Mouse (Mus musculus) limb, embryonic 12.5 days (tissue): ENCODE results near the gene Cpz. TPM values are rescaled to one million over a fixed set of nuclear protein-coding genes. Genes with fewer than 3 reads are reported as not detected.

Source experiments
- ATAC-seq: fragments of 200-750 bp; cut with Nextera tagmentation; 2 replicates; pipeline ENCODE4 v1.8.0; 2017; ENCODE audit warnings: low read depth, moderate TSS enrichment; ENCODE audit not compliant: insufficient number of reproducible peaks, insufficient read depth, low FRiP score, low TSS enrichment
- H3K27ac ChIP-seq: fragments of 300-500 bp; sonication (generic); 2 replicates; pipeline ENCODE4 v1.5.1; 2016; ENCODE audit warnings: mild to moderate bottlenecking, moderate library complexity
- H3K27me3 ChIP-seq: fragments of 300-500 bp; sonication (generic); 2 replicates; pipeline ENCODE4 v1.6.1; 2016; ENCODE audit warnings: mild to moderate bottlenecking, moderate library complexity
- H3K36me3 ChIP-seq: fragments of 300-500 bp; sonication (generic); 2 replicates; pipeline ENCODE4 v1.6.1; 2016; ENCODE audit warnings: mild to moderate bottlenecking, moderate library complexity
- H3K4me1 ChIP-seq: fragments of 300-500 bp; sonication (generic); replicated peaks from 2 replicates; pipeline ENCODE4 v1.6.1; 2016
- H3K4me2 ChIP-seq: fragments of 300-500 bp; sonication (generic); 2 replicates; pipeline ENCODE4 v1.6.1; 2016; ENCODE audit warnings: mild to moderate bottlenecking, moderate library complexity
- H3K4me3 ChIP-seq: fragments of 300-500 bp; sonication (generic); replicated peaks from 2 replicates; pipeline ENCODE4 v1.5.1; 2016; ENCODE audit warnings: mild to moderate bottlenecking
- H3K9ac ChIP-seq: fragments of 300-500 bp; sonication (generic); replicated peaks from 2 replicates; pipeline ENCODE4 v1.6.1; 2016; ENCODE audit warnings: mild to moderate bottlenecking, moderate library complexity
- H3K9me3 ChIP-seq: fragments of 300-500 bp; sonication (generic); 2 replicates; pipeline ENCODE4 v1.6.1; 2016; ENCODE audit warnings: mild to moderate bottlenecking, moderate library complexity
- WGBS: fragments of 180-500 bp; shearing (Covaris S2); methylation state at CpG from one replicate; pipeline ENCODE4 v1.1.7; 2016; 5-methylcytosine and 5-hydroxymethylcytosine counted together
- polyA plus RNA-seq: library from polyadenylated mRNA; unstranded; fragments of >200 nt; fragmentation: Nextera tagmentation; extraction: Ambion mirVana; gene quantifications from 2 replicates; pipeline ENCODE4 v1.2.1, GENCODE M21; 2016

Cpz gene
- polyA plus RNA-seq, 1 experiment from 2014 or later = 1.7 TPM

DNA sequence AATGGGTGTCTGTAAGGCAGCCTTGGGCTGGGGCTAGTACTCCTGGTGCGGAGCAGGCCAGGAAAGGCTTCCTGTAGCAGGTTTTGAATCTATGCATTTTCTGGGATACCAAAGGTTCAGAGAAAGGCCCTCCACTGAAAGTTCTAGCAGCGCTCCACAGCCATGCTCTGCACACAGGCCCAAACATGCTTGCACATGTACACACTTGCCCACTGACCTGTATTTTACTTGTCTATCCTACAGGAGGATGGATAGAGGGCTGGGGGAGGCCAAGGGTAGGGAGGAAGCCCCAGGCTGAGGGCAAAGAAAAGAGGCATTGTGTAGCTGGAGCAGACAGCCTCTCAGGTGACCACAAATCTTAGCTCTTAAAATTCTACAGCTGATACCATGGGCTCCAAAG lies 1.1 kb downstream of the Cpz start:
- H3K27me3 ChIP-seq = peaks cover 68% of the 10 kb centered on the region
- no peak overlapping the region for H3K4me3 ChIP-seq

DNA sequence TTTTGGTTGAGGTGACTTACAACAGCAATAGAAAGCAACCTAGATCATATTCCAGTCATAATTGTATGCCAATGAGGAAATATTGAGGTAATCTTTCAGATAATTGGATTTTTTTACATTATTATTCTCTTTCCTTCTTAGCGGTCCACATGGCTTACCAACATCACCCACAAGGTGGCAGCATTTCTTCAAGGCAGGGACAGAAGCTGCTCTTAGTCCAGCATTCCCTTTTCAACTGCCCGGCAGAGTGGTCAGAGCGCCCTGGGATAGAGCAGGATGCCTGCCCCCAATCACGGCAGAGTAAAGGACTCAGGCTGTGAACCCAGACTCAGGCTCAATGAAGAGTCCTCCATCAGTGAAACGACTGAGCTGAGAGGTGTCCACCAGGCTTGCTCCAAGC lies 1.8 kb downstream of the Cpz start:
- WGBS = 0% methylated on average over 5 of the region's 5 CpGs
- Histone ChIP-seq H3K27ac (no peak overlapping the region), H3K27me3 (peaks cover 71% of the 10 kb centered on the region), H3K36me3 (no peaks in the 10 kb centered on the region), H3K9ac (no peak overlapping the region), H3K4me3 (no peak overlapping the region), H3K4me1 (peaks cover 26% of the 10 kb centered on the region), H3K4me2 (0 out of 2 replicates have a peak overlapping the region, but pooled peaks have one; percentile 4), H3K9me3 (no peaks in the 10 kb centered on the region)
- no peak for ATAC-seq

More for the DNA sequence above, 1.1 kb downstream of the Cpz start:
- no peak for ATAC-seq
- H3K9me3 ChIP-seq = no peaks in the 10 kb centered on the region
- no peaks in the 10 kb centered on the region for H3K36me3 ChIP-seq
- H3K4me2 ChIP-seq = no peak overlapping the region; the same call in 1 of the 2 replicates
- H3K27ac ChIP-seq = no peak overlapping the region
- no peak overlapping the region for H3K9ac ChIP-seq
- peaks cover 26% of the 10 kb centered on the region for H3K4me1 ChIP-seq
- WGBS = 77% methylated on average over 2 of the region's 2 CpGs

DNA sequence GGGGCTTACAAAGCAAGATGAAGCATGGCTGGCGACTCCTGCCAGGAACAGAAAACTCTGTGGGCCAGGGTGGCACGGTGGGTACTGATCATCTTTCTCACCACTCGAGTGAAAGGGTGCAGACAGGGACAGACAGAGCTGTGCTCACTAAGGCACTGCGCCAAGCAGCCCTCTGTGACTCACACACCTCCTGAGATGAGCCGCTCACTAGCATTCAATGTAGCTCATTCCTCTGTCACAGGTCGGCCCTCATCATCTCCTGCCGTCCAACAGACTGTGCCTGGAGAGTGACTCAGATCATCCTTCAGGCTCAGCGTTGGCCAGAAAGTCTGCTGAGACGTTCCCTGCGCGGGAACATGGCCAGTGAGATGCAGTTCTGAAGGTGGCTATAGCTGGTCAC lies 8.7 kb downstream of the Cpz start:
- Histone ChIP-seq H3K27ac (no peak overlapping the region), H3K36me3 (no peaks in the 10 kb centered on the region), H3K4me3 (no peak overlapping the region), H3K9me3 (no peaks in the 10 kb centered on the region), H3K27me3 (peaks cover 38% of the 10 kb centered on the region), H3K4me1 (no peaks in the 10 kb centered on the region), H3K9ac (no peak overlapping the region), H3K4me2 (no peak overlapping the region)
- WGBS = 83% methylated on average over 11 of the region's 11 CpGs
- ATAC-seq = no peak

DNA sequence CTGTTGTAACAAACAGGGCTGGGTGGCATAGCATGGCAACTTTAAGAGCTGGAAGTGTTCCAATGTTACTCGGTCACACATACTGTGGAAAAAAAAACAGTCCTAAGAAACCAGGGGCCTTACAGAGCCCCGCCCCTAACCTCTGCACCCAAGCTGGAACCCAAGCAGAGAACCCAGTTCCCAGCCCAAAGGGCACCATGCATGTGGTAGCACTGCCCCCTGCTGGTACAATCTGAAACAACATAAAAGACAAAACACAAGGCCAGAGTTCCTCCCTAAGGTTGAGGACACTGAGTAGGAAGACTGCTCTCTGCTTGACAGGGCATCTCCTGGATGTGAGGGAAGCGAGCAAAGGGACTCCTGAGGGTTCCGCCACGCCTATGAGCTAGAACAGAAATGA lies 14.9 kb downstream of the Cpz start:
- Histone ChIP-seq H3K4me1 (no peaks in the 10 kb centered on the region), H3K9me3 (no peaks in the 10 kb centered on the region), H3K36me3 (no peaks in the 10 kb centered on the region), H3K27ac (no peak overlapping the region), H3K4me2 (no peak overlapping the region), H3K9ac (no peak overlapping the region), H3K27me3 (peaks cover 40% of the 10 kb centered on the region), H3K4me3 (no peak overlapping the region)
- no peak for ATAC-seq
- WGBS = 14% methylated on average over 5 of the region's 5 CpGs

DNA sequence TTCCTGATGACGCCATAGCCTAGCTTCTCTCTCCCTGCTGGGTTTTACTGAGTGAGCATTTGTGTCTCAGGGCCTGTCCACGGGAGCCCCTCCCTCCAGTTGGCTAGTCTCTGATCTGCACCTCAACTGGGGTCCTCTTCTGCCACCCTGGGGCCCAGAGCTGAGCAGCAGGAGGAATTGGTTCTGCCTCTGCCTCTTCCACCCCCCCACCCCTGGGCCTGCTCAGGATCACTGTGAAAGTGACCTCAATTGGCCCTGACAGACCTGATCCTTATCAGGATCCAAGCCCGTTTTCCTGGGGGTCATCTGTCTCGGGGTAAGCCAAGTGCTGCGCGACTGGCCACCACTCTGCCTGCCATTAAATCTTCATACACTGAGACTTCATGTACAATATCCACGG lies 20.5 kb downstream of the Cpz start:
- Histone ChIP-seq H3K9ac (no peak overlapping the region), H3K4me1 (no peaks in the 10 kb centered on the region), H3K4me3 (no peak overlapping the region), H3K4me2 (no peak overlapping the region), H3K27me3 (peaks cover 56% of the 10 kb centered on the region), H3K36me3 (no peaks in the 10 kb centered on the region), H3K9me3 (no peaks in the 10 kb centered on the region), H3K27ac (no peak overlapping the region)
- ATAC-seq = no peak
- 42% methylated on average over 7 of the region's 7 CpGs for WGBS

DNA sequence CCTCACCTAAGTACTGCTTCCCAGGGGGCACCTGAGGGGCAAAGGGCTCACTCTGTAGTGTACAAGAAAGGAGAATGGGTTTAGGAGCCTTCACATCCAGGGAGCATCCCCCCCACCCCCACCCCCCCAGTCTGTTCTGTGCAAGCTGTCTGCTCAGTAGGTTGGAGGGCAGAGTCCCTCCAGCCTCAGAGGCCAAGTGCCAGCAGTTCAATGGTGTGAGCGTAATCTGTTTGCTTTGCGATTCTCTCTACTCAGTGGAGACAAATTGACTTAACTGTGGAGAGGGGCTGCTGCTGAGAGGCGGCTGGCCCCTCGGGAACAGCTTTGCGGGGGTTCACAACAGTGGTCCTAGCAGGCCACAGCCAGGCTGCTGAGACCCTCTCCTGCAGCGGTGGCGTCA lies 28.2 kb downstream of the Cpz start:
- ATAC-seq = no peak
- H3K36me3 ChIP-seq = no peaks in the 10 kb centered on the region
- H3K4me1 ChIP-seq = peaks cover 30% of the 10 kb centered on the region
- no peak overlapping the region for H3K27ac ChIP-seq
- no peak overlapping the region for H3K9ac ChIP-seq
- no peaks in the 10 kb centered on the region for H3K9me3 ChIP-seq
- H3K4me3 ChIP-seq = no peak overlapping the region
- 63% methylated on average over 7 of the region's 7 CpGs for whole genome bisulfite sequencing
- peaks cover 64% of the 10 kb centered on the region for H3K27me3 ChIP-seq
- H3K4me2 ChIP-seq = no peak overlapping the region

DNA sequence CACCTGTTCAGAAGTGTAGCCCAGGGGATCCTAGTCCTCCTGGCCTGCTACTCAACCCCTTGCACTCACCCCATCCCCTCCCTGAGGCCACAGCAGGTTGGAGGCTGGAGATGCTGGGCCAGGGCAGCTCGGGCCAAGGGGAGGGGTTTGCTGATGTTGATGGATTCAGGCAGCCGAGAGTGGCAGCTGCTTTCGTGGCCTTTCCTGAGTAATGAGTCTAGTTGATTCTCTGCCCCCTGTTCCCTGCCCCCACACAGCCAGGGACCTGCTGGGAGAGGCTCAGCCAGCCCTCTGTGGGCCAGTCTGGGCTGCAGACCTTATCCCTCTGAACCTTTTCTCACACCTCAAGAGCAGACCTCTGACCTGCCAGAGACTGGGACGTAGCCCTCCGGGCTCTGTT lies 29.5 kb downstream of the Cpz start:
- Histone ChIP-seq H3K9me3 (no peaks in the 10 kb centered on the region), H3K36me3 (no peaks in the 10 kb centered on the region), H3K9ac (0 out of 2 replicates have a peak overlapping the region, but pooled peaks have one; percentile 23), H3K4me1 (peaks cover 30% of the 10 kb centered on the region), H3K27ac (no peak overlapping the region), H3K4me3 (no peak overlapping the region), H3K27me3 (peaks cover 70% of the 10 kb centered on the region), H3K4me2 (no peak overlapping the region)
- WGBS = 8% methylated on average over 5 of the region's 5 CpGs
- ATAC-seq = no peak

DNA sequence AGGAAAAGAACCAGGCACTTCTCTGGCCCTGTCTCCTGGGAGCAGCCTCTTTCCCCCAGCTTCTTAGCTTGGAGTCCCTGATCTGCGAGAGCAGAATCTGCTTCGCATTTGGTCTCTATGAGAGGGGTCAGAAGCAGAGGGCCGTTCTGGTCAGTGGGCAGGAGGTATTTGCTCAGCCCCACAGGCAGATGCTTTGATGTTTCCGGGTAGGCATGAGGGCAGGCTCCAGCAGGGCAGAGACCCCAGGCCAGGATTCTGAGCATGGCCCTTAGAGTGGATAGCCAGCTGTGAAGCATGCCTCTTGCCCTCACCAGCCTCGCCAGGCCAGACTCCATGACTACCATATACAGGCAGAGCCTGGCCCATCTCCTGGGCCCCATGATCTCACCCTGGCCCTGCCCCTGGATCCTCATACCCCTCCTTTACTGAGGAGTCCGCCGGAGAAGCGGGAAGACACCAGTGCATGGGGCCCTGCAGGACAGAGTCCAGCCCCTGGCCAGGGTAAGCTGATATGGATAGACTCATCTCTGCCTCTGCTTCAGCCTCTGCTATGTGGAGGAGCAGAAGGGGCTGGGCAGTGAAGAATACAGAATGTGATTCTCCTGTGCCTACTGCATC lies 30.6 kb downstream of the Cpz start:
- H3K4me3 ChIP-seq = no peak overlapping the region
- no peaks in the 10 kb centered on the region for H3K9me3 ChIP-seq
- peaks cover 78% of the 10 kb centered on the region for H3K27me3 ChIP-seq
- WGBS = 36% methylated on average over 8 of the region's 8 CpGs
- ATAC-seq = no peak
- H3K27ac ChIP-seq = no peak overlapping the region
- H3K36me3 ChIP-seq = no peaks in the 10 kb centered on the region
- H3K4me1 ChIP-seq = peaks cover 30% of the 10 kb centered on the region
- H3K9ac ChIP-seq = no peak overlapping the region
- no peak overlapping the region for H3K4me2 ChIP-seq

DNA sequence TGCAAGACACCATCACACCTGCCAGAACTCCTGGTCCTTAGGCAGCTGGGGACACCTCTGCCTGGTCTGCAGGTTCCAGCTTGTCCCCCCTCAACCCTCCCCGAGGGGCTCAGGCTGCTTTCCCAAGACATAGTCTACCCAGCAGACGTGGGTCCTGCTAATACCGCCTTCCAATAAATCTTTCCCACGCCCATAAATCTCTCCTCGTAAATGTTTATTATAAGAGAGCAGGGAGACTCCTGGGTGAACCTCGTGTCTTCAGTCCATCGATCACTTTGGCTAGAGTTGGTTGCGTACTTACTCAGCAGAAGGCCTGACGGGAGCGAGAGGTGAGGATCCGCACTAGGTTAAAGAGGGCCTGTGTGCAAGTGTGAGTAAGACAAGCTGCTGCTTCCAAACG lies 31.7 kb downstream of the Cpz start:
- no peaks in the 10 kb centered on the region for H3K9me3 ChIP-seq
- no peak overlapping the region for H3K4me3 ChIP-seq
- no peak overlapping the region for H3K9ac ChIP-seq
- H3K27me3 ChIP-seq = peaks cover 85% of the 10 kb centered on the region
- ATAC-seq = no peak
- no peaks in the 10 kb centered on the region for H3K36me3 ChIP-seq
- no peak overlapping the region for H3K27ac ChIP-seq
- 18% methylated on average over 12 of the region's 12 CpGs for WGBS
- H3K4me2 ChIP-seq = no peak overlapping the region
- H3K4me1 ChIP-seq = peaks cover 33% of the 10 kb centered on the region

DNA sequence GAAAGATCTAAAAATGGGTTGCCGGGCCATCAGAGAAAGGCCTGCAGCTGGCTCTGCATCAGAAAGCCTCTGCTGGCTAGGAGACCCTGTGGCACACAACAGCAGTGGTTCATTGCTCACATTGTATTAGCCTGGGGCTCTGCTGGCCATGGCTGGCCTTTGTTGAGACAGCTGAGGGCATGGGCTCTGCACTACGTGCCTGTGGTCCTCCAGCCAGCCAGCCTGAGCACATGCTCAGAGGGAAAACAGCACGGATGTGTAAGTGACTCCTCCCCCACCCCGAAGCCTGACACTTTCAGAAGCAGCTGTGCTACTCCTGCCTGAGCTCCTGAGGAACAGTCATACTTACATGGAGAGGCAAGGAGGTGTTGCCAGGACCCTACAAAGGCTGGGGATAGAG lies 46.0 kb downstream of the Cpz start:
- H3K9me3 ChIP-seq = no peaks in the 10 kb centered on the region
- peaks cover 17% of the 10 kb centered on the region for H3K4me1 ChIP-seq
- 26% methylated on average over 4 of the region's 4 CpGs for WGBS
- H3K27ac ChIP-seq = 0 out of 2 replicates have a peak overlapping the region, but pooled peaks have one; percentile 17
- H3K4me2 ChIP-seq = no peak overlapping the region
- no peak overlapping the region for H3K4me3 ChIP-seq
- H3K27me3 ChIP-seq = peaks cover 65% of the 10 kb centered on the region
- ATAC-seq = 0 out of 2 replicates have a peak, but pooled peaks have one; percentile 71
- no peaks in the 10 kb centered on the region for H3K36me3 ChIP-seq
- no peak overlapping the region for H3K9ac ChIP-seq

DNA sequence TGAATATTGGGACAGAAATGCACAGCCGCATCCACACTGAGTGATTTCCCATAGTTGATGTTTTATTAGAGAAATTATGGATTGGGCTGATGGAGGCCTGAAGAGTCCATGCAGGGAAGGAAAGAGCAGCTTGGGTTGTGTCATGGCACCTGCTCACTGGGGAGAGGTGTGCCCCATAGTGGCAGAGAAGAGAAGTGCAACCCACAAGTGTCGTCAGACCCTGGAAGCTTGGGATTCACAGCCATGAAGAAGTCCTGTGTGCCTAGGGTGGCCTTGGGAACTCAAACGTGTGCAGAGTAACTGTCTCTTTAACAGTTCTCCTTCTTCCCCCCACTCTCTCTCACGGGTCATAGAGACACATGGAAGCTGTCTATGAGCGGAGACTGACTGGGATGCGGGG lies 50.3 kb downstream of the Cpz start:
- H3K4me3 ChIP-seq = no peak overlapping the region
- ATAC-seq = no peak
- H3K9ac ChIP-seq = no peak overlapping the region
- peaks cover 26% of the 10 kb centered on the region for H3K4me1 ChIP-seq
- H3K9me3 ChIP-seq = no peaks in the 10 kb centered on the region
- H3K36me3 ChIP-seq = no peaks in the 10 kb centered on the region
- H3K27me3 ChIP-seq = peaks cover 64% of the 10 kb centered on the region
- no peak overlapping the region for H3K4me2 ChIP-seq
- H3K27ac ChIP-seq = no peak overlapping the region
- WGBS = 46% methylated on average over 6 of the region's 6 CpGs

DNA sequence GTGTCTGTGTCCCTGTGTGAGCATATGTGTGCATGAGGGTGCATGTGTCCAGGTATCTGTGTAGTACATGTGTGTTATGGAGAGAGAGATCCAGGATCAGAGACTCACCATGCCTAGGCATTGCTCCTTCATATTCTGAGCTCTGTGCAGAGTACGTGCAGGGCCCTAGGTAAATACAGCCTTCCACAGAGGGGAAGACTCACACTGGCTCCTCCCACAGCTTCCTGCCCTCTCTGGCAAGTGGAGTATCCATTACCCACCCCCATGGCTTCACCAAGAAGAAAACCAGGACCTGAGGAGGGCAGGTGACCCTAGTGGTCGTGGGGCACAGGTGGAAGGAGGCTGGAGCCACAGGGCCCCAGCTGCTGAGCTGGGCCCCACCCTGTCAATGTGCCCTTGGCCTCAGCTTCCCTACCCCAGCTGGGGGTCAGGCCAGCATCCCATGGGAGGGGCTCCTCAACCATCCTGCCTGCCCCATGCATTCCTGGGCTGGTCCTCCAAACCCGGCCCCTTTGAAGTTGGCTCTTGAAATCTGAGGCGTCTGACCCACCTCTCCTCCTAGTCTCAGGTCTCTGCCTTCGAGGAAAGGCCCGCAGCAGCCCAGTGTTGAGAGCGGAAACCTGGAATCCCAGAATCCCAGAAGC lies 54.5 kb downstream of the Cpz start:
- WGBS = 8% methylated on average over 7 of the region's 7 CpGs
- H3K4me3 ChIP-seq = no peak overlapping the region

More for the DNA sequence above, 54.5 kb downstream of the Cpz start:
- Histone ChIP-seq H3K9ac (no peak overlapping the region), H3K27me3 (peaks cover 68% of the 10 kb centered on the region), H3K4me2 (no peak overlapping the region), H3K9me3 (no peaks in the 10 kb centered on the region), H3K27ac (no peak overlapping the region), H3K4me1 (peaks cover 20% of the 10 kb centered on the region), H3K36me3 (no peaks in the 10 kb centered on the region)
- ATAC-seq = no peak
